Mouse (Mus musculus): ENCODE measurements around the gene Tshz2. TPM values are rescaled to one million over a fixed set of nuclear protein-coding genes. Genes with fewer than 3 reads are reported as not detected.

Gene Tshz2
- polyA plus RNA-seq, 1 experiment from 2014 or later: 12.0 TPM

DNA sequence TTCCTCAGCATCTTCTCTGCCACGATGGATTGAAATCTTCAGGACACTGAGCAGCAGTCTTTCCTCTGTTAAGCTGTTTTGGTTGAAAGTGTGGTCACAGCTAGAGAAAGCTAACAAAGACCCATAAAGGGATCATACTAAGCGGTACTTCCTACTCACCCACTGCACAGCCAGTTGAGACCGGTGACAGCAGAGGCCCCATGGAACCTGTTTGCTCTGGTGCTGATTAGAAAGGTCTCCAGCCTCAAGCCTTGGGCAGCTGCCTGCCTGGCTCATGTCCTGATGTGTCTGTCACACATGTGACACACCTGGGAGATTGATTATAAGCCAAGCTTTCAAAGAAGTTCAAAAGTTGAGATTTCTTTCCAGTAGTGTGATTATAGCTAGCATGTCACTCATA is 429.6 kb downstream of the Tshz2 start:
- Histone ChIP-seq H3K9me3 (ENCODE audit: control insufficient read depth, low read length) (peaks cover 3% of the 10 kb centered on the region), H3K27ac (ENCODE audit: low read length) (no peak overlapping the region), H3K27me3 (replicated peaks; ENCODE audit: control insufficient read depth, insufficient read depth, low read length) (no peaks in the 10 kb centered on the region), H3K9ac (replicated peaks; ENCODE audit: low read depth, low read length) (no peak overlapping the region), H3K4me3 (replicated peaks; ENCODE audit: low read length) (no peak overlapping the region), H3K4me2 (ENCODE audit: low read length) (no peak overlapping the region), H3K36me3 (ENCODE audit: control insufficient read depth, insufficient read depth) (no peaks in the 10 kb centered on the region), H3K4me1 (replicated peaks; ENCODE audit: control insufficient read depth, insufficient read depth, low read length) (no peaks in the 10 kb centered on the region)
- ATAC-seq: no peak
- WGBS: 87% methylated on average over 3 of the region's 3 CpGs

DNA sequence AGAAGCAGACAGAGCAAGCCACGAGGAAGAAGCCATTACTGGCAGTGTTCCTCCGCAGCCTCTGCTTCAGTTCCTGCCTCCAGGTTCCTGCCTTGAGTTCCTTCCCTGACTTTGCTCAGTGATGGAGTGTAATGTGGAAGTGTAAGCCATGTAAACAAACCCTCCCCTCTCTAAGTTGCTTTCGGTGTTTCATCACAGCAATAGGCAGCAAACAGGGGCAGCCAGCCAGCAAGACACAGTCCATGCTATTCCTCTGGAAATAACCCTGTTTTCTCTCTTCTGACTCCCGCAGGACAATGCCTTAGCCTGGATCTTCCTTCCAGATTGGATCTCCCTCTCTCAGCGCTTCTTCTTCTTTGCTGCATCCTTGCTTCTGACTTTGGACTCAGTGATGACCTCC is 437.2 kb downstream of the Tshz2 start:
- ATAC-seq: no peak
- H3K9ac ChIP-seq (replicated peaks; ENCODE audit: low read depth, low read length): no peak overlapping the region
- no peak overlapping the region for H3K4me2 ChIP-seq (ENCODE audit: low read length)
- 84% methylated on average over 5 of the region's 5 CpGs for WGBS
- no peak overlapping the region for H3K27ac ChIP-seq (ENCODE audit: low read length)
- H3K36me3 ChIP-seq (ENCODE audit: control insufficient read depth, insufficient read depth): no peaks in the 10 kb centered on the region
- H3K27me3 ChIP-seq (replicated peaks; ENCODE audit: control insufficient read depth, insufficient read depth, low read length): peaks cover 2% of the 10 kb centered on the region; the same call in 1 of the 2 replicates
- H3K4me1 ChIP-seq (replicated peaks; ENCODE audit: control insufficient read depth, insufficient read depth, low read length): peaks cover 6% of the 10 kb centered on the region
- no peak overlapping the region for H3K4me3 ChIP-seq (replicated peaks; ENCODE audit: low read length)
- H3K9me3 ChIP-seq (ENCODE audit: control insufficient read depth, low read length): peaks cover 3% of the 10 kb centered on the region

DNA sequence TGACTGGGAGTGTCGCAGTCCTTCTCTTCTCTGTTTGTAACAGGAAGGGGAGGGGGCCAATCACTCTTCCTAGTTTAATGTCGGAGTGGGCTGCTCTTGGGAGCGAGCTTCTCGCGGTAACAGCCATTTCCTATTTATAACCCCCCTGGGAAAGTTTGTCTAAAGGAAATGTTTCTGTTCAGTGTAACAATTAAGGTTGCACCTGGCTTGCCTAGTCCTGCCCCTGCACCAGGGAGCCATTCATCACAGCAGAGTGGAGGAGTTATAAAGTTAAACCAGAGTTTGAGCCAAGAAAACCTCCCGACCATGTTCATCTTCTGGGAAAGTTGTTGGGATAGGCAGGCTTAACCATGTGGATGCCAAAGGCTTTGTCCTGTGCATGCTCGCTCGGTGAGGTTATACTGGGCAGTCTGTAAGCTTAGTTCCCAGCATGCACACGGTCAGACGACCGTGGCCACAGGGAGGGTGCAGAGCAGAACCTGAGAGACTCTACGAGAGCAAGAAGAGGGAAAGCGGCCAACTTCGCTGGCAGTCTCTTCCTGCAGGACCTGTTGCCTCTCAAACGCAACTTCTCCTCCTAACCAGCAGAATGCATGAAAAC is 437.9 kb downstream of the Tshz2 start:
- Histone ChIP-seq H3K36me3 (ENCODE audit: control insufficient read depth, insufficient read depth) (no peaks in the 10 kb centered on the region), H3K4me2 (ENCODE audit: low read length) (0 out of 2 replicates have a peak overlapping the region, but pooled peaks have one; percentile 3), H3K27ac (ENCODE audit: low read length) (no peak overlapping the region), H3K9ac (replicated peaks; ENCODE audit: low read depth, low read length) (no peak overlapping the region), H3K4me1 (replicated peaks; ENCODE audit: control insufficient read depth, insufficient read depth, low read length) (peaks cover 6% of the 10 kb centered on the region), H3K9me3 (ENCODE audit: control insufficient read depth, low read length) (peaks cover 3% of the 10 kb centered on the region), H3K4me3 (replicated peaks; ENCODE audit: low read length) (no peak overlapping the region), H3K27me3 (replicated peaks; ENCODE audit: control insufficient read depth, insufficient read depth, low read length) (peaks cover 2% of the 10 kb centered on the region; the same call in 1 of the 2 replicates)
- 40% methylated on average over 15 of the region's 15 CpGs for WGBS
- ATAC-seq: no peak

DNA sequence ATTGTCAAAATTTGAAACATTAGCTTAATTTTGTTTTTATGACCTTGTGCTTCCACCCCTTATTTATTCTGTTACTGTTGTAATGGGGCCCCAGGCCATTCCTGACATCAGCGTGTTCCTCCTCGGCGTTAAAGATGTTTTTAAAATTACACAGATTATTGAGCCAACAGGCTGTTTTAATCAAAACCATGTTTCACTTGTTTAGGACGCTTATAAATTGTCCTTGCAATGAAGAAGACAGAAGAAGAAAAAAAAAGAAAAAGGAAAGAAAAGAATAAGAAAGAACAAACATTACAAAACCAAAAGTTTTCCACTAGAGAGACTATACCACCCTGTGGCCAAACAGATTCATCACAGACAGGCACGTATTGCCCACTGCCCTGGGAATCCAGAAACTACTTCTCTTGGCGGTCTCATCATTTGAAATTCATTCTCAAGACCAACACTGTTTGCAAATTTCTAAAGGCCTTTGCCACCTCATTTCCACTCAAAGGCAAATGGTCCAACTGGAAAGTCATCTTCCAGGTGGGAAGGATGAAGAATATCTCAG is 444.2 kb downstream of the Tshz2 start:
- Histone ChIP-seq H3K9me3 (ENCODE audit: control insufficient read depth, low read length) (no peaks in the 10 kb centered on the region), H3K4me2 (ENCODE audit: low read length) (no peak overlapping the region), H3K27me3 (replicated peaks; ENCODE audit: control insufficient read depth, insufficient read depth, low read length) (no peaks in the 10 kb centered on the region), H3K4me1 (replicated peaks; ENCODE audit: control insufficient read depth, insufficient read depth, low read length) (peaks cover 6% of the 10 kb centered on the region), H3K4me3 (replicated peaks; ENCODE audit: low read length) (no peak overlapping the region), H3K36me3 (ENCODE audit: control insufficient read depth, insufficient read depth) (no peaks in the 10 kb centered on the region), H3K27ac (ENCODE audit: low read length) (no peak overlapping the region), H3K9ac (replicated peaks; ENCODE audit: low read depth, low read length) (no peak overlapping the region)
- 78% methylated on average over 6 of the region's 6 CpGs for WGBS
- ATAC-seq: no peak

DNA sequence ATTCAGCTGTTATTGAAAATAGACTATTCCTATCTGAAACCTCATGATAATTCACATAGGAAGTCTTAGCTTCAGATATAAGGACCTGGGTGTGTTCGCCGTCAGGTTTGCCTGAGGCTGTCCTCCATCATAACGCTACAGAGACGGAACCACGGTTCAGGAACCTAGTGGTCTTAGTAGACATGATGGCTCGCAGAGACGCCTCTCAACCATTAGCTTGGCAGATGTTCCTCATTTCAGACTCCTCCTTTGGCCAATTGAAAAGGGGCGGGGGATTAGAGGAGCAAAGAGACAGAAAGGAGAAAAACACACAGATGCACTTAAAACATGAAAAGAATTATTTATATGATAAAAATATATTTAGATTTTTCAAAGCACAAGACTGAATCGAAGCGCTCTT is 445.2 kb downstream of the Tshz2 start:
- Histone ChIP-seq H3K36me3 (ENCODE audit: control insufficient read depth, insufficient read depth) (no peaks in the 10 kb centered on the region), H3K9me3 (ENCODE audit: control insufficient read depth, low read length) (no peaks in the 10 kb centered on the region), H3K4me3 (replicated peaks; ENCODE audit: low read length) (no peak overlapping the region), H3K9ac (replicated peaks; ENCODE audit: low read depth, low read length) (no peak overlapping the region), H3K27ac (ENCODE audit: low read length) (no peak overlapping the region), H3K27me3 (replicated peaks; ENCODE audit: control insufficient read depth, insufficient read depth, low read length) (no peaks in the 10 kb centered on the region), H3K4me1 (replicated peaks; ENCODE audit: control insufficient read depth, insufficient read depth, low read length) (no peaks in the 10 kb centered on the region), H3K4me2 (ENCODE audit: low read length) (no peak overlapping the region)
- no peak for ATAC-seq
- WGBS: 92% methylated on average over 10 of the region's 10 CpGs

DNA sequence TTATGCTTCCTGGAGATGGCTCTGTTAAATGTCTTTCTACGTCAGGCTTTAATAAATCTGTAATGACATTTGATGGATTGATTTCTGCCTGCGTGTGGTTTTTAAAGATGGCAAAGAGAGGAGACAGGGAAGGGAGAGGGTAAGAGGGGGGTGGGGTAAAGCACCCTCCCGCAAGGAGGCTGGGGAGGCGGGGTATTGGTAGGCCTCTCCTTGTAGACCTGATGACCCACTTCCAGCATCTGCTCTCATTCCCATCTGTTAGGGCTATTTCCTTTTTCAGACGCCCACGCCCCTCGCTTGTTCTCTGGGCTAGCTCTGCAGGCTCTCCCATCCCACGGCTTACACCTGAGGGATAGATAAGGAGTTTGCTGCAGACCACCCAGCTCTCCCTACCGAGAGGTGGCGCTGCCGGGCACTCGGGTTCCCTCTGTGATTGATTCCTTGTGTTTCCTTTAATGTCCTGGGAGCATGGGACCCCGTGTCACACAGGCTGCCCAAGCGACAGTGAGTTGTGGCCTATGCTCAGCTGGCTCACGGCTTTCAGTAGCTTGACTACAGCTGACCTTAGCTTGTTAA is 445.7 kb downstream of the Tshz2 start:
- H3K4me1 ChIP-seq (replicated peaks; ENCODE audit: control insufficient read depth, insufficient read depth, low read length): no peaks in the 10 kb centered on the region
- no peaks in the 10 kb centered on the region for H3K9me3 ChIP-seq (ENCODE audit: control insufficient read depth, low read length)
- no peak overlapping the region for H3K9ac ChIP-seq (replicated peaks; ENCODE audit: low read depth, low read length)
- no peaks in the 10 kb centered on the region for H3K27me3 ChIP-seq (replicated peaks; ENCODE audit: control insufficient read depth, insufficient read depth, low read length)
- H3K27ac ChIP-seq (ENCODE audit: low read length): no peak overlapping the region
- no peak overlapping the region for H3K4me2 ChIP-seq (ENCODE audit: low read length)
- H3K4me3 ChIP-seq (replicated peaks; ENCODE audit: low read length): no peak overlapping the region
- no peaks in the 10 kb centered on the region for H3K36me3 ChIP-seq (ENCODE audit: control insufficient read depth, insufficient read depth)
- WGBS: 59% methylated on average over 15 of the region's 15 CpGs
- no peak for ATAC-seq

DNA sequence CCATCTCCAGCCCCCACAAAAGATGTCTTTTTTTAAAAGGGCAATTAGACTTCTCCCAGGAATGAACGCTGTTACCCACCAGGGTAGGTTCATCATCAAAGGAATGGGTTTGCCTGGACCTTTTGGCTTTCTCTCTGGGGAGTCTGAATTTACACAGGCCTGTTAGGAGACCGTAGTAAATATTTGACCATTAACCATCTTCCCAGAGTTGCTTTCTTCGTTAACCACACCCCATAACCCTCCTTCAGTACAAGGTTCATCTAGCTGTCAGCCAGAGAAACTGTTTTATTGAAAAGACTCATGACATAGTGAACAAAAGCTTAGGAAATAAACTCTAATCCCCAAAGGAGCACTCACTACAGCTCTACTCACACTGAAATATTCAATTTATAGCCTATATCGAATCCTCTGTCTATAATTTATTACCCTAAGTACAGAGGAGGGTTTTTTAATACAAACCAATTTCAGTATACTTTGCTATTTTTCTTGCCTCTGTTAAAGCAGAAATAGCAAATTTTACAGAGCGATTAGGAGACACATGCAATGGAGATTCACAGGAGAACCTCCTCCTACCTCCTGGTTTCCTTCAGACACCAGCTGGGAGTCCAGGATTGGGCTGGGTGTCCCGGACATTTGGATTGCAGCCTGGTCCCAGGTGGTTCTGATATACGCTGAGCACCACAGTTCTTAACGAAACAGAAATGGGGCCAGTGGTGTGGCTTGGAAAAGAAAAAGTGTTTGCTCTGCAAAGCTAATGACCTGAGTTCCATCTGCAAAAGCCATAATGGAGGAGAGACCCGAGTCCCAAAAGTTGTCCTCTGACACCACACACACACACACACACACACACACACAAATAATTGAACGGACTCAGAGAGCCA is 459.0 kb downstream of the Tshz2 start:
- Histone ChIP-seq H3K4me3 (replicated peaks; ENCODE audit: low read length) (no peak overlapping the region), H3K27me3 (replicated peaks; ENCODE audit: control insufficient read depth, insufficient read depth, low read length) (no peaks in the 10 kb centered on the region), H3K27ac (ENCODE audit: low read length) (no peak overlapping the region), H3K4me2 (ENCODE audit: low read length) (no peak overlapping the region), H3K9me3 (ENCODE audit: control insufficient read depth, low read length) (no peaks in the 10 kb centered on the region), H3K4me1 (replicated peaks; ENCODE audit: control insufficient read depth, insufficient read depth, low read length) (no peaks in the 10 kb centered on the region), H3K36me3 (ENCODE audit: control insufficient read depth, insufficient read depth) (no peaks in the 10 kb centered on the region), H3K9ac (replicated peaks; ENCODE audit: low read depth, low read length) (no peak overlapping the region)
- no peak for ATAC-seq
- WGBS: 65% methylated on average over 10 of the region's 10 CpGs

DNA sequence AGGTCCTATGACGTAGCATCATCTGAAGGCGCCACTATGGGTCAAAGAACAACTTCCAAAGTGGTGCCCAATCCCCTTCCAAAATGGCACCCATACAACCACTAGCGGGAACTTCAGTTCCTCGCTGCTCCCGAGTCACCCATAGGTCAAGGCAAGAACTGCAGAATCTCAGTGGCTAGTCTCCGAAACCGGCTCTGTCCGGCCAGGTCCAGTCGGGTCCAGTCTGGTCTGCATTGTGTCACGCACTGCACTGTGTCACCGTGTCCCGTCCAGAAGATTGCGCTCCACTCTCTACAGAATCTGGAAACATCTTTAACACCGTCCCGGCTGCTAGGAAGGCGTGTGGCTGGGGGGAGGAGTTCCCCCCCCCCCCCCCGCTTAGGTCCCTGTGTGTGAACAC is 461.4 kb downstream of the Tshz2 start:
- Histone ChIP-seq H3K4me2 (ENCODE audit: low read length) (no peak overlapping the region), H3K36me3 (ENCODE audit: control insufficient read depth, insufficient read depth) (no peaks in the 10 kb centered on the region), H3K4me1 (replicated peaks; ENCODE audit: control insufficient read depth, insufficient read depth, low read length) (no peaks in the 10 kb centered on the region), H3K9ac (replicated peaks; ENCODE audit: low read depth, low read length) (no peak overlapping the region), H3K9me3 (ENCODE audit: control insufficient read depth, low read length) (no peaks in the 10 kb centered on the region), H3K27ac (ENCODE audit: low read length) (no peak overlapping the region), H3K4me3 (replicated peaks; ENCODE audit: low read length) (no peak overlapping the region), H3K27me3 (replicated peaks; ENCODE audit: control insufficient read depth, insufficient read depth, low read length) (no peaks in the 10 kb centered on the region)
- 93% methylated on average over 17 of the region's 17 CpGs for WGBS
- ATAC-seq: no peak

DNA sequence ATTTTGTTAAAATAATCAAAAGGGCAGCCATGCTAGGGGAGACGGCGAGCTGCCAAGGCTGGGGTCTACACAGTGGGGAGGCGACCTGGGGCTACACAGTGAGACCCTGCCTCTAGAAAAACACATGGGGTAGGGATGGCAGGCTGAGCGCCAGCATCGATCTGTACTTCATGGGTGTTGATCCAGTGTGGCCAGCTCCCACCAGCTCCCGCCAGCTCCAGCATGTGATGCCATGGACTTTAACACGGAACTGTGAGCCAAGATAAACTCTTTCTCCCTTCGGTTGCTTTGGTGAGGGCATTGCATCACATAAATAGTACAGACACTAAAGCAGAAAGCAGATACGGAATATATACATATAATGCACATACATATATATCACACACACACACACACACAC is 462.1 kb downstream of the Tshz2 start:
- Histone ChIP-seq H3K4me2 (ENCODE audit: low read length) (no peak overlapping the region), H3K36me3 (ENCODE audit: control insufficient read depth, insufficient read depth) (no peaks in the 10 kb centered on the region), H3K4me3 (replicated peaks; ENCODE audit: low read length) (no peak overlapping the region), H3K4me1 (replicated peaks; ENCODE audit: control insufficient read depth, insufficient read depth, low read length) (no peaks in the 10 kb centered on the region), H3K27me3 (replicated peaks; ENCODE audit: control insufficient read depth, insufficient read depth, low read length) (no peaks in the 10 kb centered on the region), H3K27ac (ENCODE audit: low read length) (no peak overlapping the region), H3K9ac (replicated peaks; ENCODE audit: low read depth, low read length) (no peak overlapping the region), H3K9me3 (ENCODE audit: control insufficient read depth, low read length) (no peaks in the 10 kb centered on the region)
- no peak for ATAC-seq
- WGBS: 92% methylated on average over 9 of the region's 9 CpGs
